Mouse (Mus musculus) embryonic facial prominence, embryonic 12.5 days (tissue): ENCODE data around the gene Klf16. TPM values are rescaled to one million over a fixed set of nuclear protein-coding genes. Genes with fewer than 3 reads are reported as not detected.

Experiments used
- ATAC-seq: fragments of 200-750 bp; cut with Nextera tagmentation; 2 replicates; pipeline ENCODE4 v1.8.0; 2017; ENCODE audit not compliant: insufficient number of reproducible peaks, insufficient read depth, low FRiP score, low TSS enrichment
- H3K27ac ChIP-seq: fragments of 300-500 bp; sonication (generic); 2 replicates; pipeline ENCODE4 v1.5.1; 2016; ENCODE audit warnings: mild to moderate bottlenecking
- H3K27me3 ChIP-seq: fragments of 300-500 bp; sonication (generic); 2 replicates; pipeline ENCODE4 v1.6.1; 2016; ENCODE audit warnings: mild to moderate bottlenecking, moderate library complexity
- H3K36me3 ChIP-seq: fragments of 300-500 bp; sonication (generic); 2 replicates; pipeline ENCODE4 v1.6.1; 2016; ENCODE audit warnings: mild to moderate bottlenecking
- H3K4me1 ChIP-seq: fragments of 300-500 bp; sonication (generic); 2 replicates; pipeline ENCODE4 v1.6.1; 2016
- H3K4me2 ChIP-seq: fragments of 300-500 bp; sonication (generic); replicated peaks from 2 replicates; pipeline ENCODE4 v1.6.1; 2016; ENCODE audit warnings: mild to moderate bottlenecking, moderate library complexity
- H3K4me3 ChIP-seq: fragments of 300-500 bp; sonication (generic); 2 replicates; pipeline ENCODE4 v1.5.1; 2016; ENCODE audit warnings: mild to moderate bottlenecking
- H3K9ac ChIP-seq: fragments of 300-500 bp; sonication (generic); 2 replicates; pipeline ENCODE4 v1.6.1; 2016; ENCODE audit warnings: mild to moderate bottlenecking, moderate library complexity
- H3K9me3 ChIP-seq: fragments of 300-500 bp; sonication (generic); 2 replicates; pipeline ENCODE4 v1.6.1; 2016; ENCODE audit warnings: mild to moderate bottlenecking, moderate library complexity
- WGBS: fragments of 180-500 bp; shearing (Covaris S2); methylation state at CpG from one replicate; pipeline ENCODE4 v1.1.7; 2016; 5-methylcytosine and 5-hydroxymethylcytosine counted together
- polyA plus RNA-seq: library from polyadenylated mRNA; unstranded; fragments of >200 nt; fragmentation: Nextera tagmentation; extraction: Ambion mirVana; gene quantifications from 2 replicates; pipeline ENCODE4 v1.2.1, GENCODE M21; 2016

Klf16 gene
- polyA plus RNA-seq, 1 experiment from 2014 or later, result 12.4 TPM

- 0 out of 2 replicates have a peak, but pooled peaks have one; percentile 6 for ATAC-seq
Measured at GRCm38 (mm10) chr10:80570871-80571836, 6.0 kb downstream of the Klf16 start.

DNA sequence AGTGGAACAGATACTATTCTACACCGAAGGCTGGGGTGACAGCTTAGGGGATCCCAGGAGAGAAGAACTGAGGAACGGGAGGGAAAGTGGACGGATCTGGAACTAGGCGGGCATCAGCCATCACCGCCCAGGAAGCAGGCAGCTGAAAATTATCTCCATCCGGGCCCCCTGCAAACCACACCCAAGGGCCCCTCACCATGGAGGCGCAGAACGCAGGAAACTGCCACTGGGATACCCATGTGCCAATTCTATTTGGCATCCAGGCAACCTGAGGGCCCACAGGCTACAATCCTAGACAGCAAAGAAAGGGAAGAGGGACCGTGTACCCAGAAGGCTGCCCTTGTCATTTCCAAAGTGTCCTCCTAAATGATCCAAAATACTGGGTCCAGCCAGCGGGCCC lies 6.7 kb downstream of the Klf16 start:
- H3K4me1 ChIP-seq, result peaks cover 45% of the 10 kb centered on the region
- H3K36me3 ChIP-seq, result peaks cover 6% of the 10 kb centered on the region
- no peaks in the 10 kb centered on the region for H3K27me3 ChIP-seq
- no peaks in the 10 kb centered on the region for H3K9me3 ChIP-seq
- H3K27ac ChIP-seq, result no peak overlapping the region
- no peak overlapping the region for H3K4me3 ChIP-seq
- 0 out of 2 replicates have a peak overlapping the region, but pooled peaks have one; percentile 56 for H3K9ac ChIP-seq
- whole genome bisulfite sequencing, result 88% methylated on average over 10 of the region's 10 CpGs
- no peak for ATAC-seq
- peak overlapping the region; percentile 43 for H3K4me2 ChIP-seq

More at GRCm38 (mm10) chr10:80570871-80571836, 6.0 kb downstream of the Klf16 start:
- Histone ChIP-seq H3K9ac (peak overlapping the region; percentile 56), H3K36me3 (peaks cover 6% of the 10 kb centered on the region), H3K4me2 (peak overlapping the region; percentile 43), H3K4me3 (peak overlapping the region; percentile 19; the same call in 1 of the 2 replicates), H3K27me3 (no peaks in the 10 kb centered on the region), H3K4me1 (peaks cover 52% of the 10 kb centered on the region), H3K9me3 (no peaks in the 10 kb centered on the region), H3K27ac (peak overlapping the region; percentile 46; the same call in 1 of the 2 replicates)
- WGBS, result 21% methylated on average over 30 of the region's 30 CpGs

DNA sequence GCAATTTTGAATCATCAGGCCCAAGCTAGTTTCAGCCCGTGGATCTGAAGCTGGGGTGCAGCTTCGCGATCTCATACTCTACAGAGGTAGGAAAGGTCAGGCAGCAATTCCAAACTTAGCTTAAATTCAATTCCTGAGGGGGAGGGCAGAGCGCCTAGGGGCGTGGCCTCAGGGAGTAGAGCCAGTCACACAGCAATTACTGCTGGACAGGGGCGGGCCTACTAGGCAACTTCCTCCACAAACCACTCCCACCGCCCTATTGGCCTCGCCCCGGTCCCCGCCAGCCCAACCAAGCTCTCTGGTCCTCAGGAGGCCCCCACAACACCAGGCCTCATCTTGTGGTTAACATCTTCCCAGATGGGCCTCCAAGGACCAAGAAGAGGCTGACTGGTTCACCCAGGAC lies 7.5 kb downstream of the Klf16 start:
- Histone ChIP-seq H3K27ac (no peak overlapping the region; the same call in 1 of the 2 replicates), H3K4me1 (peaks cover 43% of the 10 kb centered on the region), H3K9me3 (no peaks in the 10 kb centered on the region), H3K4me2 (0 out of 2 replicates have a peak overlapping the region, but pooled peaks have one; percentile 7), H3K27me3 (no peaks in the 10 kb centered on the region), H3K9ac (no peak overlapping the region), H3K4me3 (no peak overlapping the region), H3K36me3 (peaks cover 6% of the 10 kb centered on the region)
- WGBS, result 34% methylated on average over 10 of the region's 10 CpGs
- ATAC-seq, result no peak

GRCm38 (mm10) chr10:80568876-80569275 lies 8.2 kb downstream of the Klf16 start:
- Histone ChIP-seq H3K27me3 (no peaks in the 10 kb centered on the region), H3K27ac (no peak overlapping the region), H3K9ac (no peak overlapping the region; the same call in 1 of the 2 replicates), H3K4me3 (no peak overlapping the region), H3K4me1 (peaks cover 37% of the 10 kb centered on the region), H3K36me3 (peaks cover 6% of the 10 kb centered on the region), H3K9me3 (no peaks in the 10 kb centered on the region), H3K4me2 (no peak overlapping the region)
- WGBS, result 95% methylated on average over 29 of the region's 29 CpGs
- ATAC-seq, result no peak

GRCm38 (mm10) chr10:80566375-80567092 lies 10.6 kb downstream of the Klf16 start:
- H3K4me3 ChIP-seq, result no peak overlapping the region
- peaks cover 6% of the 10 kb centered on the region for H3K36me3 ChIP-seq
- 0 out of 2 replicates have a peak overlapping the region, but pooled peaks have one; percentile 3 for H3K4me2 ChIP-seq
- H3K27ac ChIP-seq, result no peak overlapping the region
- no peaks in the 10 kb centered on the region for H3K27me3 ChIP-seq
- H3K9ac ChIP-seq, result no peak overlapping the region
- H3K9me3 ChIP-seq, result no peaks in the 10 kb centered on the region
- H3K4me1 ChIP-seq, result peaks cover 33% of the 10 kb centered on the region
- no peak for ATAC-seq
- WGBS, result 25% methylated on average over 17 of the region's 17 CpGs

DNA sequence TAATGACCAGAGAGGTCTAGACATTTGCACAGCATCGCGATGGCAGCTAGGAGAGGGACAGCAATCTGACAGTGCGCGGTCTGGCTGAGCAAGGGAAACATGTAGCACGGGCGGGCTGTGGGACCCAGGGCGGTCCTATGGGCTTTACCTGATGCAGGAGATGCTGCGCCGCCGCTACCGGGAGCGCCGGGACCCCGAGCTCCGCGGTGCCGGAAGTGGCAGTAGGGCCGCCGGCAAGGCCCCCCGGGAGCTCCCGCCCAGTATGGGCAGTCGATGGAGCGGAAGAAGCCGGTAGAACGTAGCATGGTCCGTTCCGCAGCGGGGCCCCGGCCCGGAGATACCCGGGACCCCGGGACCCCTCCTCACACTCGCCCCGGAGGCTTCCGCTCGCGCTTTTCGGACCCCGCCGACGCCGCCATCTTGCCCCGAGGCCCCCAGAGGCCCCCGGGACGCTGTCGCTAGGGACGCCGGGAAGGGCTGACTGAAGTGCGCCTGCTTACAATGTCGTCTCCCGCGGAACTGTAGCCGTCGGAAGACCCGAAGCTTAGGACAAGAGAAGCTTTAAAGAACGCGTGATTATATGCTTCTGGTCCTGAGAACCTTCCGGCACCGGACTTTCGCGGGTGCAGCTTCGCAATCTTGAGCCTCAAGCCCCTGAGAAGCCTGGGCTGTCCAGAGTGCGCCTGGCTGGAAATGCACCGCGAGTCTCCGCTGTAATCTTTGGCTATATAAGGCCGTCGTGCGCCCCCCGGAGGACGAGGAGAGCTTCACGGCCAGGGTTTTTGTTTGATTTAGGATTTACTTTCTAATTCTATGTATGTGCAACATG lies 15.8 kb downstream of the Klf16 start, which contains the start of gene Rexo1:
TSS of gene Rexo1 (minus strand) at position 445 of the 829 bp plus-strand sequence.
- peak; percentile 79 for ATAC-seq
- under 1% methylated on average over 72 of the region's 72 CpGs for whole genome bisulfite sequencing
- H3K27ac ChIP-seq, result peak within 1 kb of the TSS; percentile 88

GRCm38 (mm10) chr10:80560621-80561020 lies 16.5 kb downstream of the Klf16 start:
- Histone ChIP-seq H3K4me1 (peaks cover 35% of the 10 kb centered on the region), H3K27ac (no peak overlapping the region), H3K36me3 (no peaks in the 10 kb centered on the region), H3K27me3 (no peaks in the 10 kb centered on the region), H3K9ac (peak overlapping the region; percentile 86), H3K4me2 (peak overlapping the region; percentile 90), H3K9me3 (no peaks in the 10 kb centered on the region), H3K4me3 (peak overlapping the region; percentile 76)
- no peak for ATAC-seq
- WGBS, result under 1% methylated on average over 13 of the region's 13 CpGs

More for the DNA sequence above, 15.8 kb downstream of the Klf16 start, which contains the start of gene Rexo1:
- H3K9ac ChIP-seq, result peak within 1 kb of the TSS; percentile 86
- peak within 1 kb of the TSS; percentile 90 for H3K4me2 ChIP-seq
- peak within 1 kb of the TSS; percentile 76 for H3K4me3 ChIP-seq
- H3K27me3 ChIP-seq, result no peaks in the 10 kb centered on the region
- peaks cover 35% of the 10 kb centered on the region for H3K4me1 ChIP-seq
- no peaks in the 10 kb centered on the region for H3K9me3 ChIP-seq
- no peaks in the 10 kb centered on the region for H3K36me3 ChIP-seq

GRCm38 (mm10) chr10:80559431-80559830 lies 17.7 kb downstream of the Klf16 start:
- H3K27ac ChIP-seq, result no peak overlapping the region
- H3K36me3 ChIP-seq, result no peaks in the 10 kb centered on the region
- peaks cover 35% of the 10 kb centered on the region for H3K4me1 ChIP-seq
- H3K9me3 ChIP-seq, result no peaks in the 10 kb centered on the region
- no peak for ATAC-seq
- no peaks in the 10 kb centered on the region for H3K27me3 ChIP-seq
- no peak overlapping the region for H3K9ac ChIP-seq
- no peak overlapping the region for H3K4me2 ChIP-seq
- WGBS, result 90% methylated on average over 7 of the region's 7 CpGs
- H3K4me3 ChIP-seq, result no peak overlapping the region

GRCm38 (mm10) chr10:80557346-80557965 lies 19.7 kb downstream of the Klf16 start:
- Histone ChIP-seq H3K4me3 (no peak overlapping the region), H3K9me3 (no peaks in the 10 kb centered on the region)

DNA sequence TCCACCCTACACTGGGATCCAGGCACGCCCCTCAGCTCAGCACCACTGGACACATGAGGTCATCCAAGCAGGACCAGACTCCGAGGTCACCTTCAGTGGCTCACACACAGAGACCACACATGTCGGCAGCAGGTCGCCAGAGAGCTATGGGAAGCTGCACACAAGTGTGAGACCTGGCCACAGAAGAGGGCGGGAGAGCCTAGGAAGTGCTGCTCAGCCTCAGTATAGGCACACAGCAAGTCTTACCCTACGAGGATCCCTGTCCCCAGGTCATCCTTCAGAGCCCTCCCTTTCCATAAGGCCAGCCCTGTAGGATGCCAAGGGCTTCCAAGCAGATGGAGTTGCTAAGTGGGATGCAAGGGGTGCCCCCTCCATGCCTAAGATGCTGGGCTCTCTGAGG lies 23.1 kb downstream of the Klf16 start:
- Histone ChIP-seq H3K9me3 (no peaks in the 10 kb centered on the region), H3K27ac (no peak overlapping the region), H3K36me3 (peaks cover 19% of the 10 kb centered on the region), H3K27me3 (no peaks in the 10 kb centered on the region), H3K4me3 (0 out of 2 replicates have a peak overlapping the region, but pooled peaks have one; percentile 1), H3K9ac (no peak overlapping the region), H3K4me2 (no peak overlapping the region), H3K4me1 (peaks cover 13% of the 10 kb centered on the region; the same call in 1 of the 2 replicates)
- no peak for ATAC-seq
- 83% methylated on average over 6 of the region's 6 CpGs for WGBS

More at GRCm38 (mm10) chr10:80557346-80557965, 19.7 kb downstream of the Klf16 start:
- H3K4me2 ChIP-seq, result no peak overlapping the region
- peaks cover 31% of the 10 kb centered on the region for H3K4me1 ChIP-seq
- no peak overlapping the region for H3K9ac ChIP-seq
- WGBS, result 34% methylated on average over 5 of the region's 5 CpGs
- ATAC-seq, result no peak
- no peaks in the 10 kb centered on the region for H3K36me3 ChIP-seq
- no peak overlapping the region for H3K27ac ChIP-seq
- H3K27me3 ChIP-seq, result no peaks in the 10 kb centered on the region
